Mouse (Mus musculus): ENCODE measurements around the gene Bicd2.

DNA sequence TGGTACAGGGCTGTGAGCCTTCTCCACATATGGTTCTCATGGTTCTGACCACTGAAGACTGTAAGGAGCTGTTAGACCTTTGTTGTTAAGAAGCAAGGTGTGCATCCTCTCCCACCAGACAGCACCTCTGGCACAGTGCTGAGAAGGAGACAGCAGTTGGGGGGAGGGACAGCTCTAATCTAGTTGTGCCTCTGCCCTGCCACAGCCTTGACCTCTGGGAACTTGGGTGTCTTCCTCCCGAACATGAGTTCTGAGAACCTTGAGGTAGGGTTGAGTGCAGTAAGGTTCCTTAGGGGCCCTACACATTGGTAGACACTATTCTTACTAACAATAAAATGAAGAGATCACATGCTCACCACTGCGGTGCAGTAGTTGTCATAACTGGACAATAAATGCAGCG is 16.8 kb downstream of the Bicd2 start:
- TF ChIP-seq CTCF (IDR thresholded peaks at IDR 0.05; ENCODE audit: borderline replicate concordance, extremely low read depth, insufficient read depth, insufficient read length) = no peak
- no peak for TF ChIP-seq POLR2A (IDR thresholded peaks at IDR 0.05; ENCODE audit: borderline replicate concordance, extremely low read depth, insufficient read depth, insufficient read length, poor library complexity, severe bottlenecking)

Measured in brain, embryonic 14.5 days (tissue).